Mouse (Mus musculus) spleen, postnatal 10 days (tissue): ENCODE measurements at regions not wholly inside any gene's neighbourhood (a gene's known extent, or its start where the extent isn't known, plus 50 kb on each side); places are given as distances from the start of the nearest gene placed in this dataset.
"Not testable (repeated sequence)": the region's sequence is repeated elsewhere in the genome, so short reads cannot be mapped to it uniquely, and the experiment has no call there.

Source experiments
- DNase-seq, 2 experiments: peaks; one replicate each; pipeline ENCODE4 v3.0.0; 2021 to 2022; ENCODE audit warnings: low spot score in 2 of 2

DNA sequence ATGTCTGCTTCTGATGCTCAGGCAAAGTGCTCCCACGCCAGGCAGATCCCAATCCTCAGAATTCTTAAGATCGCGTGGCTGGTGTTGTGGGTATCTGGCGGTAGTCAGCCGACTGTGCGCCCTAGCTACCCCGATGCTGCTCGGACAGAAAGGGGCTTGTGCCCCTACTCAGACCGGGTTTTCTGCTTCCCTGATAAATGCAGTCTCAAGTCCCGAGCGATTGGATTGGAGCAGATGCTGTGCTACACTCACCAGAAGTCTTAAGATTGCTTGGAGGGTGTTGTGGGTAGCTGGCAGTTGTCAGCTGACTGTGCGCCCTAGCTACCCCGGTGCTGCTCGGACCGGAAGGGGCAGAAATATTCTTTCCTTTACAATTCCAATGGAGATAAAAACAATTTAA is 99.3 kb downstream of the Gm7489 start:
- DNase-seq, result not testable (repeated sequence)

GRCm38 (mm10) chr15:53989888-53990287 is 105.2 kb downstream of the Gm7489 start:
- no peak for DNase-seq

DNA sequence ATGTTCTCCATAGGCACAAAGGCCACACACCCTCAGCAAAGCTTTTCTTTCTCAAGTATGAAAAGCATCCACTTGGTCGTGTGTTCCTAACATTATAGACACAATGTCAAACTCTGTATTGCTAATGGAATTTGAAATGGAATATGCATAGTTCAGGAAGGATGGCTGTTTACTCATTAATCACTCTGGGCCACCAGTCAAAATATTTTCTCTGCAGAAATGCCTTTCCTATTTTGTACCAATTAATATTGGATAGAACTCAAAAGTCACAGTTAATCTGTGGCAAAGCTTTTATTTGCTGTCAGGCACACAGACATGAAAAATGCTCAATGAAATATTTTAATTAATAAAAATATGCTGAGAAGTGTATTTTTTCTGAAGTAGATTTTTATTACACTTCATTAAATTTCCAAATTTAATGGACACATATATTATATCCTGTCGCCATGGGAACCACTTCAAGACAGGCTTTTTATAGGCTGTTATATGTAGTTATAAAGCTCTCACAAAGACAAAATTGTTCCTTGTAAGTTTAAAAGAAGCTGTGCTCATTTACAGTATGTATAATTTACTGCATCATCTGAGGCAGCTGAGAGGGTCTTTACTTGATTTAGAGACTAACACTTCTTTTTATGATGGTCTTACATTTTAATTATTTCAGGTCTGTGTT is 110.6 kb downstream of the Gm7489 start:
- no peak for DNase-seq

GRCm38 (mm10) chr15:53998600-53999290 is 114.0 kb downstream of the Gm7489 start:
- DNase-seq, result no peak

GRCm38 (mm10) chr15:54033756-54034155 is 149.1 kb downstream of the Gm7489 start:
- no peak for DNase-seq

GRCm38 (mm10) chr15:54050711-54051110 is 166.0 kb downstream of the Gm7489 start:
- DNase-seq, result no peak

DNA sequence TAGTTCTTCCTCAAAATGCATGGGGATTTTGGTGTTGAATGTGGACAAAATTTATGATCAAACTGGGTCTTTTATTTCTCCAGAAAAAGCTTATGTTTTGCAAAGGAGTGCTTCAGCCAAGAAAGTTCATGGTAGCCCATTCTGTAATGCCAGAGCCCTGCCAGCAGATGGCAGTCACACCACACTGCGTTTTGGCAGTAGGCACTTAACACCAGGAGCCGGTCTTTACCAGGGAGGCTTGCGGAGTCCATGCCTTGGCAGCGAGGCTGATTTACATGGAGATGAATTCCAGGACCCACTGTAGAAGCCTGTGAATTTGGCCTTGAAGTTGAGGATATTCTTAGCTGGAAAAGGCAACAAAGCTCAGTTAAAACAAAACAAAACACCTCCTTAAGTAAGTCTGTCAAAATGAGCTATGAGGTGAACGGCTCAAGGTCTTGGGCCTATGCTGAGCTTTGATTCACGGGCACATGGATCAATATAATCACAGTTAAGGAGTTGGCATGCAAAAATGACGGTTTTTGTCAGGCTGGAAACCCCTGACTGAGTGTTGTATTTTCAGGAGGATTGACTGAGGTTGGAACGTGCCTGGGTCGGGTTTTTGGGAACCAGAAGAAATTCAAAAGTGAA is 185.4 kb downstream of the Gm7489 start:
- peak; percentile 3 to 27 for DNase-seq

- DNase-seq, result no peak
These were observed 187.0 kb downstream of the Gm7489 start for GRCm38 (mm10) chr15:54071732-54072131.

GRCm38 (mm10) chr15:54091301-54091700 is 206.6 kb downstream of the Gm7489 start:
- no peak for DNase-seq

- DNase-seq, result no peak
These were observed 207.7 kb downstream of the Gm7489 start for GRCm38 (mm10) chr15:54092386-54092785.

GRCm38 (mm10) chr15:54097498-54097897 is 212.8 kb downstream of the Gm7489 start:
- no peak for DNase-seq

- no peak for DNase-seq
These were observed 227.7 kb downstream of the Gm7489 start for GRCm38 (mm10) chr15:54112406-54112805.

DNA sequence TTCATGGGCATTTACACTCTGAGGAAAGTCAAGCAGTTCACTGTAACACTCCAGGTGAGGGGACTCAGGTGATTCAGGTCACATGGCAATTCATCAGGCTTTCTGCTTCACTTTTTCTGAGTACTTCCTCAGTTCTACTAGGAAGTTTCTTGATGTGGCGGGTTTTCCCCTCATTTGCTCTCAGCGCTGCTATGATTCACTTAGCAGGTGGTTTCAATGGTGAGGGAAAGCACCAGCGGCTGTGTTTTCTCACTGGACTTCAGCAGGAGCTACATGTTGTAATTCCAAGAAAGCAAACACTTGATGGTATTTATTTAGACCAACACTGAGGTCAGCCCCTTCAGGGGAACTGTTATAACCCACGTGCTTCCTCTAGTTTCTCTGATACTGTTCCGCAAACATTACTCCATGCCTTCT is 229.4 kb downstream of the Gm7489 start:
- no peak for DNase-seq

DNA sequence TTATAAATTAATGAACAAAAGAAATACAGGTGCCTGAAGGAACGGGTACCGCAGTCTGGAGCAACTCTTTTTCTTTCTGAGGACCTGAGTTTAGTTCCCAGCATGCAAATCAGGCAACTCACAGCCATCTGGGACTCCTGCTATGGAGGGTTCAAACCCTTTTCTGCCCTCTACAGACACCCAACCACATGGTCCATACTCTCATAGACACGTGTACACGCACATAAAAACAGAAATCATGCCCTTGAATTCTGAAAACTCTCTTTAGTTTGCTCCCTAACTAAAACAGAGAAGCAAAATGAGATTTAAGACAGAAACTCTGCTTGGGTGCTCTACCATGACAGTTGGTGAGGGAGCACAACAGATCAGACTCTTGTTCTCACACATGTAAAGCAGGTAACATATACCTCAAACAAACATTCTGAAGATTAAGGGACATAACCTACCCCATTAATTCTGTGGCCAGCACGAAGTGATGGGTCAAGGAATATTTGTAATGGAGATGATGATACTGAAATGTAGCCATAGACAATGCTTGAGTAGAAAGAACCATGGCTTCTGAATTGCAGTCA is 233.3 kb downstream of the Gm7489 start:
- no peak for DNase-seq

- no peak for DNase-seq
These were observed 235.8 kb downstream of the Gm7489 start for GRCm38 (mm10) chr15:54120456-54120855.

- no peak for DNase-seq
These were observed 279.6 kb downstream of the Gm7489 start for GRCm38 (mm10) chr15:54164350-54164749.

DNA sequence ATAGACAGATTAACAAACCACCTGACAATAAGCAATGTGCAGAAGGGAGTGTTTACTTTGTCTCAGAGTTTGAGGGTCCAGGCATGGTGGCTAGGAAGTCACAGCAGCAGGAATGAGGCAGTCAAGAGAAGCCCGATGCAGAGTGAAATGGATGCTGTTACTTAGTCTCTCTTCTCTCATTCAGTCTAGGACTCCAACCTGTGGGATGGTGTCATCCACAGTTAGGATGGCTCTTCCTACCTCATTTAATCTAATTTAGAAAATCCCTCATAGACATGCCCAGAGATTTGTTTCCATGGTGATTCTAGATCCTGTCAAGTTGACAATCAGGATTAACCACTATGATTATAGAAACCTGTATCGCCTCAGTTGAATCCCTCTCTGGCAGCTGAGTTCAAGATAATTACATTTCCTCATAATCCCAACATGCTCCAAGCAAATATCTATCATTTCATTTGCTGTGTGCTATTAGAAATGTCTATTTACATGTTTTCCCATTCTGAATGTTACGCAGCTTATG is 283.2 kb downstream of the Gm7489 start:
- no peak for DNase-seq

DNA sequence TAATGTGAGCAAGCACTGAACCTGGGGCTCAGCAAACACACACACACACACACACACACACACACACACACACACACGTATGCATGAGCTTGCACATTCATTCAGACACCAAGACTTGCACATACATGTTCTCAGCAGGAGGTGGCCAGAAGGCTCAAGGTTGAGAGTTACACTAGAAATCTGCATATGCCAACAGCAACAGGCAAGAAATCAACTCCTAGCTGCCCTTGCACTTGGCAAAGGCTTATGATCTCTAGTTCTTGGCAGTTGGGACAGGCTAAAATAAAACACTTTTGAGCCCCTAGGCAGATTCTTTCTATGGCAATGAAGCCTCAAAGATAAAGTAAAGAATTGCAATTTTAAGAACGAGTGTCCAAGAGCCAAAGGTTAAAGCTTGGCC is 292.5 kb downstream of the Gm7489 start:
- no peak for DNase-seq

DNA sequence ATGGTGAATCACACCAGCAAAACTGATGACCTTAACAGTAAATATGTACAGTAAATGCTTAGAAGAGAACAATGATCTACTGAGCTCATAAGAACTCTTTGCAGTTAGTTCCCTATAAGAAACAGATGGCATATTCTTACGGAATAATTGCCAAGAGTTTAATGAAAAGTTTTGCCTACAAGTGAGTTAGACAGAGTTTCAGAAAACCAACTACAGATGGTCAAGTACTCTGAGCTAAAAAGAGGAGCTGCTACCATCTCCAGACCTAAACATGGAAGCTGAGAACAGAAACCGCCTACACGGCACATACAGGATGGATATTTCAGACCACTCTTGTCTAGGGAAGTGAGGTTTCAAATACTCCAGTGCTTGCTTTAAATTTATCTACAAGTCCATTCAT is 293.1 kb downstream of the Gm7489 start:
- DNase-seq, result no peak
